Mouse (Mus musculus) T-helper 2 cell (primary cell): ENCODE data around the gene Rapgef1.

Experiments
- in situ Hi-C: fragments of 300-600 bp; cut with MboI, MseI; formaldehyde crosslinking; loops from one replicate; pipeline ENCODE4 v1.15.1; 2025; ENCODE audit warnings: high pct_unique_total_duplicates

The Rapgef1 gene

GRCm38 (mm10) chr2:29671374-29671773 is 51.9 kb downstream of the Rapgef1 start:
- in situ Hi-C loops = loop anchor here (10.0 kb wide), 1 partner anchor 207 kb away; no protein-coding TSS in a partner anchor

GRCm38 (mm10) chr2:29671856-29672255 is 52.3 kb downstream of the Rapgef1 start:
- in situ Hi-C loops = loop anchor here (10.0 kb wide), 1 partner anchor 207 kb away; no protein-coding TSS in a partner anchor

GRCm38 (mm10) chr2:29672746-29673536 is 53.4 kb downstream of the Rapgef1 start:
- in situ Hi-C loops = loop anchor here (10.0 kb wide), 1 partner anchor 208 kb away; no protein-coding TSS in a partner anchor

GRCm38 (mm10) chr2:29674087-29674486 is 54.6 kb downstream of the Rapgef1 start:
- in situ Hi-C loops = loop anchor here (10.0 kb wide), 1 partner anchor 209 kb away; no protein-coding TSS in a partner anchor

GRCm38 (mm10) chr2:29674545-29674944 is 55.0 kb downstream of the Rapgef1 start:
- in situ Hi-C loops = loop anchor here (10.0 kb wide), 1 partner anchor 210 kb away; no protein-coding TSS in a partner anchor

- in situ Hi-C loops = loop anchor here (10.0 kb wide), 1 partner anchor 211 kb away; no protein-coding TSS in a partner anchor
These were observed 56.3 kb downstream of the Rapgef1 start for GRCm38 (mm10) chr2:29675846-29676245.

GRCm38 (mm10) chr2:29676513-29676912 is 57.0 kb downstream of the Rapgef1 start:
- in situ Hi-C loops = loop anchor here (10.0 kb wide), 1 partner anchor 212 kb away; no protein-coding TSS in a partner anchor

- in situ Hi-C loops = loop anchor here (10.0 kb wide), 1 partner anchor 213 kb away; no protein-coding TSS in a partner anchor
These were observed 58.3 kb downstream of the Rapgef1 start for GRCm38 (mm10) chr2:29677842-29678241.

- in situ Hi-C loops = loop anchor here (10.0 kb wide), 1 partner anchor 214 kb away; no protein-coding TSS in a partner anchor
These were observed 59.0 kb downstream of the Rapgef1 start for GRCm38 (mm10) chr2:29678524-29678923.

- in situ Hi-C loops = loop anchor here (10.0 kb wide), 1 partner anchor 215 kb away; no protein-coding TSS in a partner anchor
These were observed 60.4 kb downstream of the Rapgef1 start for GRCm38 (mm10) chr2:29679710-29680584.

- in situ Hi-C loops = no loop called here
These were observed 63.9 kb downstream of the Rapgef1 start for GRCm38 (mm10) chr2:29683261-29683999.

- in situ Hi-C loops = no loop called here
These were observed 65.0 kb downstream of the Rapgef1 start for GRCm38 (mm10) chr2:29684498-29684897.

GRCm38 (mm10) chr2:29689014-29689413 is 69.5 kb downstream of the Rapgef1 start:
- in situ Hi-C loops = no loop called here

GRCm38 (mm10) chr2:29689495-29689894 is 70.0 kb downstream of the Rapgef1 start:
- in situ Hi-C loops = no loop called here

GRCm38 (mm10) chr2:29691068-29691467 is 71.5 kb downstream of the Rapgef1 start:
- in situ Hi-C loops = no loop called here

- in situ Hi-C loops = no loop called here
These were observed 72.0 kb downstream of the Rapgef1 start for GRCm38 (mm10) chr2:29691507-29691906.

GRCm38 (mm10) chr2:29692192-29692591 is 72.7 kb downstream of the Rapgef1 start:
- in situ Hi-C loops = no loop called here

GRCm38 (mm10) chr2:29696207-29696800 is 76.8 kb downstream of the Rapgef1 start:
- in situ Hi-C loops = no loop called here

GRCm38 (mm10) chr2:29698421-29699290 is 79.1 kb downstream of the Rapgef1 start:
- in situ Hi-C loops = no loop called here

- in situ Hi-C loops = loop anchor here (10.0 kb wide), 1 partner anchor 1376 kb away; no protein-coding TSS in a partner anchor
These were observed 81.4 kb downstream of the Rapgef1 start for GRCm38 (mm10) chr2:29700898-29701297.
